Mouse (Mus musculus) ES-CJ7 (cell line): ENCODE measurements around the gene Itga9.

Experiments
- DNase-seq: peaks from one replicate; pipeline ENCODE4 v3.0.0; 2011; ENCODE audit warnings: low read depth, low spot score

Gene Itga9

GRCm38 (mm10) chr9:118915290-118915689, 308.8 kb downstream of the Itga9 start:
- peak; percentile 75 for DNase-seq

- DNase-seq, result no peak
Measured at GRCm38 (mm10) chr9:118919672-118920186, 313.2 kb downstream of the Itga9 start.

- peak; percentile 80 for DNase-seq
Measured at GRCm38 (mm10) chr9:118920798-118921515, 314.5 kb downstream of the Itga9 start.

GRCm38 (mm10) chr9:118921926-118922325, 315.4 kb downstream of the Itga9 start:
- DNase-seq, result no peak

- DNase-seq, result peak; percentile 50
Measured at GRCm38 (mm10) chr9:118924554-118925085, 318.1 kb downstream of the Itga9 start.

GRCm38 (mm10) chr9:118925286-118926110, 319.0 kb downstream of the Itga9 start:
- DNase-seq, result peak; percentile 96

GRCm38 (mm10) chr9:118926111-118926650, 319.7 kb downstream of the Itga9 start, which contains the start of gene Ctdspl:
Gene Ctdspl (plus strand): TSS chr9:118926453.
- no peak for DNase-seq

GRCm38 (mm10) chr9:118926688-118927321, 320.3 kb downstream of the Itga9 start:
- peak; percentile 28 for DNase-seq

- no peak for DNase-seq
Measured at GRCm38 (mm10) chr9:118927501-118927900, 321.0 kb downstream of the Itga9 start.

- DNase-seq, result no peak
Measured at GRCm38 (mm10) chr9:118928007-118928406, 321.5 kb downstream of the Itga9 start.

GRCm38 (mm10) chr9:118928656-118929055, 322.2 kb downstream of the Itga9 start:
- DNase-seq, result no peak

GRCm38 (mm10) chr9:118930611-118931010, 324.1 kb downstream of the Itga9 start:
- DNase-seq, result no peak

- no peak for DNase-seq
Measured at GRCm38 (mm10) chr9:118933800-118934199, 327.3 kb downstream of the Itga9 start.

- no peak for DNase-seq
Measured at GRCm38 (mm10) chr9:118934319-118934718, 327.8 kb downstream of the Itga9 start.

- DNase-seq, result no peak
Measured at GRCm38 (mm10) chr9:118935098-118935497, 328.6 kb downstream of the Itga9 start.

GRCm38 (mm10) chr9:118936071-118936470, 329.6 kb downstream of the Itga9 start:
- no peak for DNase-seq

- DNase-seq, result no peak
Measured at GRCm38 (mm10) chr9:118937515-118937914, 331.0 kb downstream of the Itga9 start.

- no peak for DNase-seq
Measured at GRCm38 (mm10) chr9:118939410-118939809, 332.9 kb downstream of the Itga9 start.

- DNase-seq, result no peak
Measured at GRCm38 (mm10) chr9:118939831-118940230, 333.3 kb downstream of the Itga9 start.

- DNase-seq, result no peak
Measured at GRCm38 (mm10) chr9:118940591-118941207, 334.2 kb downstream of the Itga9 start.

GRCm38 (mm10) chr9:118942030-118942429, 335.5 kb downstream of the Itga9 start:
- DNase-seq, result no peak
